Mouse (Mus musculus): Measurements from ENCODE around the gene Col25a1. TPM values are rescaled to one million over a fixed set of nuclear protein-coding genes. Genes with fewer than 3 reads are reported as not detected.
A peak's percentile ranks its signal among the peaks of the same experiment; 100 is the strongest.

Col25a1 gene
- polyA plus RNA-seq, 1 experiment from 2014 or later = 6.3 TPM

GRCm38 (mm10) chr3:130149180-130149579, 17.9 kb downstream of the Col25a1 start:
- no peak for DNase-seq (ENCODE audit: low spot score)
- Histone ChIP-seq H3K4me1 (replicated peaks; ENCODE audit: control insufficient read depth, insufficient read depth, low read length) (no peaks in the 10 kb centered on the region), H3K9me3 (ENCODE audit: control insufficient read depth, low read length) (no peaks in the 10 kb centered on the region), H3K9ac (ENCODE audit: low read depth, low read length) (no peak overlapping the region), H3K36me3 (ENCODE audit: control insufficient read depth, insufficient read depth, low read length) (no peaks in the 10 kb centered on the region), H3K27me3 (replicated peaks; ENCODE audit: control insufficient read depth, insufficient read depth, low read length) (no peaks in the 10 kb centered on the region), H3K4me2 (no peak overlapping the region), H3K4me3 (ENCODE audit: low read depth, low read length) (no peak overlapping the region), H3K27ac (ENCODE audit: low read depth, low read length) (no peak overlapping the region)
- 70% methylated on average over 1 of the region's 1 CpGs for WGBS
- ATAC-seq (replicated peaks; ENCODE audit: low FRiP score) = no peak

- no peak for DNase-seq (ENCODE audit: low spot score)
- H3K27ac ChIP-seq (ENCODE audit: low read depth, low read length) = no peak overlapping the region
- H3K4me1 ChIP-seq (replicated peaks; ENCODE audit: control insufficient read depth, insufficient read depth, low read length) = no peaks in the 10 kb centered on the region
- no peaks in the 10 kb centered on the region for H3K27me3 ChIP-seq (replicated peaks; ENCODE audit: control insufficient read depth, insufficient read depth, low read length)
- H3K4me2 ChIP-seq = no peak overlapping the region
- H3K4me3 ChIP-seq (ENCODE audit: low read depth, low read length) = no peak overlapping the region
- WGBS = 84% methylated on average over 3 of the region's 3 CpGs
- no peaks in the 10 kb centered on the region for H3K36me3 ChIP-seq (ENCODE audit: control insufficient read depth, insufficient read depth, low read length)
- no peak overlapping the region for H3K9ac ChIP-seq (ENCODE audit: low read depth, low read length)
- no peaks in the 10 kb centered on the region for H3K9me3 ChIP-seq (ENCODE audit: control insufficient read depth, low read length)
- no peak for ATAC-seq (replicated peaks; ENCODE audit: low FRiP score)
Observed at GRCm38 (mm10) chr3:130153117-130153516, 21.8 kb downstream of the Col25a1 start.

GRCm38 (mm10) chr3:130157551-130157950, 26.2 kb downstream of the Col25a1 start:
- no peak for ATAC-seq (replicated peaks; ENCODE audit: low FRiP score)
- Histone ChIP-seq H3K4me2 (no peak overlapping the region), H3K9me3 (ENCODE audit: control insufficient read depth, low read length) (no peaks in the 10 kb centered on the region), H3K27me3 (replicated peaks; ENCODE audit: control insufficient read depth, insufficient read depth, low read length) (no peaks in the 10 kb centered on the region), H3K4me3 (ENCODE audit: low read depth, low read length) (no peak overlapping the region), H3K36me3 (ENCODE audit: control insufficient read depth, insufficient read depth, low read length) (no peaks in the 10 kb centered on the region), H3K9ac (ENCODE audit: low read depth, low read length) (no peak overlapping the region), H3K4me1 (replicated peaks; ENCODE audit: control insufficient read depth, insufficient read depth, low read length) (no peaks in the 10 kb centered on the region), H3K27ac (ENCODE audit: low read depth, low read length) (no peak overlapping the region)
- 68% methylated on average over 3 of the region's 3 CpGs for WGBS
- no peak for DNase-seq (ENCODE audit: low spot score)

GRCm38 (mm10) chr3:130159906-130160305, 28.6 kb downstream of the Col25a1 start:
- Histone ChIP-seq H3K9me3 (ENCODE audit: control insufficient read depth, low read length) (no peaks in the 10 kb centered on the region), H3K9ac (ENCODE audit: low read depth, low read length) (no peak overlapping the region), H3K4me2 (no peak overlapping the region), H3K27ac (ENCODE audit: low read depth, low read length) (no peak overlapping the region), H3K27me3 (replicated peaks; ENCODE audit: control insufficient read depth, insufficient read depth, low read length) (no peaks in the 10 kb centered on the region), H3K4me1 (replicated peaks; ENCODE audit: control insufficient read depth, insufficient read depth, low read length) (no peaks in the 10 kb centered on the region), H3K4me3 (ENCODE audit: low read depth, low read length) (no peak overlapping the region), H3K36me3 (ENCODE audit: control insufficient read depth, insufficient read depth, low read length) (no peaks in the 10 kb centered on the region)
- DNase-seq (ENCODE audit: low spot score) (no peak), ATAC-seq (replicated peaks; ENCODE audit: low FRiP score) (no peak)
- 64% methylated on average over 4 of the region's 4 CpGs for WGBS

GRCm38 (mm10) chr3:130160902-130161301, 29.6 kb downstream of the Col25a1 start:
- DNase-seq (ENCODE audit: low spot score) (no peak), ATAC-seq (replicated peaks; ENCODE audit: low FRiP score) (no peak)
- Histone ChIP-seq H3K9me3 (ENCODE audit: control insufficient read depth, low read length) (no peaks in the 10 kb centered on the region), H3K27me3 (replicated peaks; ENCODE audit: control insufficient read depth, insufficient read depth, low read length) (no peaks in the 10 kb centered on the region), H3K36me3 (ENCODE audit: control insufficient read depth, insufficient read depth, low read length) (no peaks in the 10 kb centered on the region), H3K4me2 (no peak overlapping the region), H3K4me1 (replicated peaks; ENCODE audit: control insufficient read depth, insufficient read depth, low read length) (no peaks in the 10 kb centered on the region), H3K9ac (ENCODE audit: low read depth, low read length) (no peak overlapping the region), H3K27ac (ENCODE audit: low read depth, low read length) (no peak overlapping the region), H3K4me3 (ENCODE audit: low read depth, low read length) (no peak overlapping the region)
- WGBS = 70% methylated on average over 4 of the region's 4 CpGs

GRCm38 (mm10) chr3:130161323-130161917, 30.1 kb downstream of the Col25a1 start:
- ATAC-seq (replicated peaks; ENCODE audit: low FRiP score) = no peak
- 78% methylated on average over 13 of the region's 13 CpGs for WGBS
- H3K4me3 ChIP-seq (ENCODE audit: low read depth, low read length) = no peak overlapping the region
- H3K9me3 ChIP-seq (ENCODE audit: control insufficient read depth, low read length) = no peaks in the 10 kb centered on the region
- H3K9ac ChIP-seq (ENCODE audit: low read depth, low read length) = no peak overlapping the region
- no peak overlapping the region for H3K4me2 ChIP-seq
- no peak overlapping the region for H3K27ac ChIP-seq (ENCODE audit: low read depth, low read length)
- no peaks in the 10 kb centered on the region for H3K4me1 ChIP-seq (replicated peaks; ENCODE audit: control insufficient read depth, insufficient read depth, low read length)
- no peaks in the 10 kb centered on the region for H3K36me3 ChIP-seq (ENCODE audit: control insufficient read depth, insufficient read depth, low read length)
- no peak for DNase-seq (ENCODE audit: low spot score)
- no peaks in the 10 kb centered on the region for H3K27me3 ChIP-seq (replicated peaks; ENCODE audit: control insufficient read depth, insufficient read depth, low read length)

GRCm38 (mm10) chr3:130166875-130167274, 35.6 kb downstream of the Col25a1 start:
- no peak overlapping the region for H3K9ac ChIP-seq (ENCODE audit: low read depth, low read length)
- H3K27me3 ChIP-seq (replicated peaks; ENCODE audit: control insufficient read depth, insufficient read depth, low read length) = no peaks in the 10 kb centered on the region
- ATAC-seq (replicated peaks; ENCODE audit: low FRiP score) (no peak), DNase-seq (ENCODE audit: low spot score) (no peak)
- no peak overlapping the region for H3K4me3 ChIP-seq (ENCODE audit: low read depth, low read length)
- no peaks in the 10 kb centered on the region for H3K4me1 ChIP-seq (replicated peaks; ENCODE audit: control insufficient read depth, insufficient read depth, low read length)
- no peak overlapping the region for H3K27ac ChIP-seq (ENCODE audit: low read depth, low read length)
- H3K36me3 ChIP-seq (ENCODE audit: control insufficient read depth, insufficient read depth, low read length) = no peaks in the 10 kb centered on the region
- H3K9me3 ChIP-seq (ENCODE audit: control insufficient read depth, low read length) = no peaks in the 10 kb centered on the region
- no peak overlapping the region for H3K4me2 ChIP-seq
- 70% methylated on average over 4 of the region's 4 CpGs for WGBS

GRCm38 (mm10) chr3:130172764-130173163, 41.5 kb downstream of the Col25a1 start:
- no peaks in the 10 kb centered on the region for H3K27me3 ChIP-seq (replicated peaks; ENCODE audit: control insufficient read depth, insufficient read depth, low read length)
- 63% methylated on average over 17 of the region's 17 CpGs for WGBS
- H3K27ac ChIP-seq (ENCODE audit: low read depth, low read length) = no peak overlapping the region
- no peak overlapping the region for H3K4me3 ChIP-seq (ENCODE audit: low read depth, low read length)
- H3K4me1 ChIP-seq (replicated peaks; ENCODE audit: control insufficient read depth, insufficient read depth, low read length) = no peaks in the 10 kb centered on the region
- no peaks in the 10 kb centered on the region for H3K9me3 ChIP-seq (ENCODE audit: control insufficient read depth, low read length)
- DNase-seq (ENCODE audit: low spot score) (no peak), ATAC-seq (replicated peaks; ENCODE audit: low FRiP score) (no peak)
- H3K9ac ChIP-seq (ENCODE audit: low read depth, low read length) = no peak overlapping the region
- no peaks in the 10 kb centered on the region for H3K36me3 ChIP-seq (ENCODE audit: control insufficient read depth, insufficient read depth, low read length)
- H3K4me2 ChIP-seq = no peak overlapping the region

- no peaks in the 10 kb centered on the region for H3K9me3 ChIP-seq (ENCODE audit: control insufficient read depth, low read length)
- ATAC-seq (replicated peaks; ENCODE audit: low FRiP score) (peak; percentile 88), DNase-seq (ENCODE audit: low spot score) (peak; percentile 75)
- peak overlapping the region; percentile 96 for H3K4me2 ChIP-seq
- no peaks in the 10 kb centered on the region for H3K36me3 ChIP-seq (ENCODE audit: control insufficient read depth, insufficient read depth, low read length)
- peak overlapping the region; percentile 56 for H3K4me3 ChIP-seq (ENCODE audit: low read depth, low read length)
- H3K4me1 ChIP-seq (replicated peaks; ENCODE audit: control insufficient read depth, insufficient read depth, low read length) = peaks cover 2% of the 10 kb centered on the region; the same call in 1 of the 2 replicates
- WGBS = under 1% methylated on average over 40 of the region's 40 CpGs
- H3K9ac ChIP-seq (ENCODE audit: low read depth, low read length) = no peak overlapping the region; the same call in 1 of the 2 replicates
- 0 out of 2 replicates have a peak overlapping the region, but pooled peaks have one; percentile 26 for H3K27ac ChIP-seq (ENCODE audit: low read depth, low read length)
- peaks cover 15% of the 10 kb centered on the region for H3K27me3 ChIP-seq (replicated peaks; ENCODE audit: control insufficient read depth, insufficient read depth, low read length)
Observed at GRCm38 (mm10) chr3:130180181-130180940, 49.1 kb downstream of the Col25a1 start.
